Mouse (Mus musculus): Measurements from ENCODE around the gene Bcl11a.

GRCm38 (mm10) chr11:24208951-24209351, 131.1 kb downstream of the Bcl11a start:
- TF ChIP-seq POLR2A (IDR thresholded peaks at IDR 0.05; ENCODE audit: borderline replicate concordance, insufficient read depth, low read length): no peak
- TF ChIP-seq CTCF (IDR thresholded peaks at IDR 0.05; ENCODE audit: borderline replicate concordance, insufficient read depth, low read depth, low read length): no peak

All from cerebellum, adult 2 months (tissue).